Mouse (Mus musculus): ENCODE results near the gene Ttll5.

DNA sequence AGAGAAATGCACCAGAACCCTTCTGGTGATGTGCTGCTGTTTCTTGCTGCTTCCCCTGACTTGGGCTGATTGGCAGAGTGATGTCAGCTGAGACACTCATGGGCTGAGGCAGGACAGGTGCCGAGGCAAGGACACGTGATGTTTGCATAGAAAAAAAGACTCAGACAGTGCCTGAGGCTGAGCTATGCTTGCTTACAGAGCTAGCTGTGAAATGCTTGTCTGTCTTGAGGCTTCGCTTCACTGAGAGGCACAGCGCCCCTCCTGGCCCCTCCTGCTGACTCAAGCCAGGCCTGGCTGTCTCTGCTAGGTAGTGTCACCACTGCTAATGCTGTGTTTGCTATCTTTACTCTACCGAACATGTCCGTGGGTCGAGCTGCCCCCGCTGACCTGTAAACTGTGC is 26.2 kb downstream of the Ttll5 start:
- no peak for TF ChIP-seq GATA1 (IDR thresholded peaks at IDR 0.05; ENCODE audit: low read length)
- no peak for TF ChIP-seq TAL1 (IDR thresholded peaks at IDR 0.05; ENCODE audit: low read length)

Measured in erythroblast, embryonic 14.5 days (primary cell).